Mouse (Mus musculus): ENCODE results near the gene Sergef. TPM values are rescaled to one million over a fixed set of nuclear protein-coding genes. Genes with fewer than 3 reads are reported as not detected.
A peak's percentile ranks its signal among the peaks of the same experiment; 100 is the strongest.

Sergef gene
- polyA plus RNA-seq, 1 experiment from 2014 or later: 12.3 TPM

- ATAC-seq (ENCODE audit: low read depth) (no peak), DNase-seq (ENCODE audit: low spot score) (no peak)
- Histone ChIP-seq H3K4me2 (ENCODE audit: low read depth, low read length) (no peak overlapping the region), H3K4me1 (ENCODE audit: control insufficient read depth, insufficient read depth, low read length) (no peaks in the 10 kb centered on the region), H3K27ac (replicated peaks; ENCODE audit: low read depth, low read length) (no peak overlapping the region), H3K4me3 (ENCODE audit: low read depth, low read length) (no peak overlapping the region), H3K9me3 (ENCODE audit: control insufficient read depth, low read length) (no peaks in the 10 kb centered on the region), H3K27me3 (replicated peaks; ENCODE audit: control insufficient read depth, insufficient read depth, low read length) (no peaks in the 10 kb centered on the region), H3K36me3 (ENCODE audit: control insufficient read depth, insufficient read depth, low read length) (no peaks in the 10 kb centered on the region; the same call in 1 of the 2 replicates), H3K9ac (ENCODE audit: low read depth, low read length) (no peak overlapping the region)
- 68% methylated on average over 6 of the region's 6 CpGs for WGBS
Measured at GRCm38 (mm10) chr7:46612421-46612937, 27.1 kb downstream of the Sergef start.

- no peaks in the 10 kb centered on the region for H3K4me1 ChIP-seq (ENCODE audit: control insufficient read depth, insufficient read depth, low read length)
- 69% methylated on average over 9 of the region's 9 CpGs for WGBS
- no peak overlapping the region for H3K4me2 ChIP-seq (ENCODE audit: low read depth, low read length)
- H3K9me3 ChIP-seq (ENCODE audit: control insufficient read depth, low read length): no peaks in the 10 kb centered on the region
- H3K27me3 ChIP-seq (replicated peaks; ENCODE audit: control insufficient read depth, insufficient read depth, low read length): no peaks in the 10 kb centered on the region
- H3K9ac ChIP-seq (ENCODE audit: low read depth, low read length): no peak overlapping the region
- peak; percentile 69 for DNase-seq (ENCODE audit: low spot score)
- ATAC-seq (ENCODE audit: low read depth): no peak; the same call in 1 of the 2 replicates
- no peak overlapping the region for H3K27ac ChIP-seq (replicated peaks; ENCODE audit: low read depth, low read length)
- H3K36me3 ChIP-seq (ENCODE audit: control insufficient read depth, insufficient read depth, low read length): no peaks in the 10 kb centered on the region; the same call in 1 of the 2 replicates
- no peak overlapping the region for H3K4me3 ChIP-seq (ENCODE audit: low read depth, low read length)
Measured at GRCm38 (mm10) chr7:46611970-46612369, 27.6 kb downstream of the Sergef start.

- no peak overlapping the region for H3K9ac ChIP-seq (ENCODE audit: low read depth, low read length)
- DNase-seq (ENCODE audit: low spot score) (no peak), ATAC-seq (ENCODE audit: low read depth) (no peak)
- no peak overlapping the region for H3K27ac ChIP-seq (replicated peaks; ENCODE audit: low read depth, low read length)
- H3K4me1 ChIP-seq (ENCODE audit: control insufficient read depth, insufficient read depth, low read length): no peaks in the 10 kb centered on the region
- no peaks in the 10 kb centered on the region; the same call in 1 of the 2 replicates for H3K36me3 ChIP-seq (ENCODE audit: control insufficient read depth, insufficient read depth, low read length)
- whole genome bisulfite sequencing: 93% methylated on average over 4 of the region's 4 CpGs
- no peak overlapping the region for H3K4me3 ChIP-seq (ENCODE audit: low read depth, low read length)
- no peaks in the 10 kb centered on the region for H3K9me3 ChIP-seq (ENCODE audit: control insufficient read depth, low read length)
- no peaks in the 10 kb centered on the region for H3K27me3 ChIP-seq (replicated peaks; ENCODE audit: control insufficient read depth, insufficient read depth, low read length)
- H3K4me2 ChIP-seq (ENCODE audit: low read depth, low read length): no peak overlapping the region
Measured at GRCm38 (mm10) chr7:46609317-46609716, 30.3 kb downstream of the Sergef start.

GRCm38 (mm10) chr7:46607428-46608055 lies 32.1 kb downstream of the Sergef start:
- Histone ChIP-seq H3K27me3 (replicated peaks; ENCODE audit: control insufficient read depth, insufficient read depth, low read length) (no peaks in the 10 kb centered on the region), H3K27ac (replicated peaks; ENCODE audit: low read depth, low read length) (no peak overlapping the region), H3K9ac (ENCODE audit: low read depth, low read length) (no peak overlapping the region), H3K9me3 (ENCODE audit: control insufficient read depth, low read length) (no peaks in the 10 kb centered on the region), H3K4me2 (ENCODE audit: low read depth, low read length) (no peak overlapping the region), H3K4me3 (ENCODE audit: low read depth, low read length) (no peak overlapping the region), H3K4me1 (ENCODE audit: control insufficient read depth, insufficient read depth, low read length) (no peaks in the 10 kb centered on the region), H3K36me3 (ENCODE audit: control insufficient read depth, insufficient read depth, low read length) (no peaks in the 10 kb centered on the region; the same call in 1 of the 2 replicates)
- 52% methylated on average over 11 of the region's 11 CpGs for WGBS
- ATAC-seq (ENCODE audit: low read depth) (peak; percentile 66), DNase-seq (ENCODE audit: low spot score) (peak; percentile 80)

GRCm38 (mm10) chr7:46607031-46607426 lies 32.6 kb downstream of the Sergef start:
- DNase-seq (ENCODE audit: low spot score) (no peak), ATAC-seq (ENCODE audit: low read depth) (no peak)
- Histone ChIP-seq H3K4me1 (ENCODE audit: control insufficient read depth, insufficient read depth, low read length) (no peaks in the 10 kb centered on the region), H3K9me3 (ENCODE audit: control insufficient read depth, low read length) (no peaks in the 10 kb centered on the region), H3K9ac (ENCODE audit: low read depth, low read length) (no peak overlapping the region), H3K27ac (replicated peaks; ENCODE audit: low read depth, low read length) (no peak overlapping the region), H3K36me3 (ENCODE audit: control insufficient read depth, insufficient read depth, low read length) (no peaks in the 10 kb centered on the region; the same call in 1 of the 2 replicates), H3K4me3 (ENCODE audit: low read depth, low read length) (no peak overlapping the region), H3K4me2 (ENCODE audit: low read depth, low read length) (no peak overlapping the region), H3K27me3 (replicated peaks; ENCODE audit: control insufficient read depth, insufficient read depth, low read length) (no peaks in the 10 kb centered on the region)
- 59% methylated on average over 8 of the region's 8 CpGs for WGBS

- 69% methylated on average over 7 of the region's 7 CpGs for WGBS
- DNase-seq (ENCODE audit: low spot score) (peak; percentile 72), ATAC-seq (ENCODE audit: low read depth) (peak; percentile 53)
- H3K4me1 ChIP-seq (ENCODE audit: control insufficient read depth, insufficient read depth, low read length): no peaks in the 10 kb centered on the region
- no peaks in the 10 kb centered on the region for H3K9me3 ChIP-seq (ENCODE audit: control insufficient read depth, low read length)
- no peak overlapping the region for H3K27ac ChIP-seq (replicated peaks; ENCODE audit: low read depth, low read length)
- H3K4me3 ChIP-seq (ENCODE audit: low read depth, low read length): no peak overlapping the region
- H3K9ac ChIP-seq (ENCODE audit: low read depth, low read length): no peak overlapping the region
- no peaks in the 10 kb centered on the region; the same call in 1 of the 2 replicates for H3K36me3 ChIP-seq (ENCODE audit: control insufficient read depth, insufficient read depth, low read length)
- H3K4me2 ChIP-seq (ENCODE audit: low read depth, low read length): no peak overlapping the region
- no peaks in the 10 kb centered on the region for H3K27me3 ChIP-seq (replicated peaks; ENCODE audit: control insufficient read depth, insufficient read depth, low read length)
Measured at GRCm38 (mm10) chr7:46606391-46607030, 33.1 kb downstream of the Sergef start.

- Histone ChIP-seq H3K4me2 (ENCODE audit: low read depth, low read length) (no peak overlapping the region), H3K36me3 (ENCODE audit: control insufficient read depth, insufficient read depth, low read length) (no peaks in the 10 kb centered on the region), H3K4me3 (ENCODE audit: low read depth, low read length) (no peak overlapping the region), H3K9ac (ENCODE audit: low read depth, low read length) (no peak overlapping the region), H3K27ac (replicated peaks; ENCODE audit: low read depth, low read length) (no peak overlapping the region), H3K9me3 (ENCODE audit: control insufficient read depth, low read length) (no peaks in the 10 kb centered on the region), H3K4me1 (ENCODE audit: control insufficient read depth, insufficient read depth, low read length) (no peaks in the 10 kb centered on the region), H3K27me3 (replicated peaks; ENCODE audit: control insufficient read depth, insufficient read depth, low read length) (no peaks in the 10 kb centered on the region)
- 82% methylated on average over 7 of the region's 7 CpGs for WGBS
- no peak for DNase-seq (ENCODE audit: low spot score)
- no peak for ATAC-seq (ENCODE audit: low read depth)
Measured at GRCm38 (mm10) chr7:46603051-46603450, 36.6 kb downstream of the Sergef start.

- H3K4me3 ChIP-seq (ENCODE audit: low read depth, low read length): no peak overlapping the region
- no peaks in the 10 kb centered on the region for H3K36me3 ChIP-seq (ENCODE audit: control insufficient read depth, insufficient read depth, low read length)
- H3K4me1 ChIP-seq (ENCODE audit: control insufficient read depth, insufficient read depth, low read length): no peaks in the 10 kb centered on the region
- 50% methylated on average over 4 of the region's 4 CpGs for WGBS
- no peaks in the 10 kb centered on the region for H3K27me3 ChIP-seq (replicated peaks; ENCODE audit: control insufficient read depth, insufficient read depth, low read length)
- no peak overlapping the region for H3K27ac ChIP-seq (replicated peaks; ENCODE audit: low read depth, low read length)
- ATAC-seq (ENCODE audit: low read depth) (peak; percentile 84; the same call in 1 of the 2 replicates), DNase-seq (ENCODE audit: low spot score) (peak; percentile 81)
- H3K9me3 ChIP-seq (ENCODE audit: control insufficient read depth, low read length): no peaks in the 10 kb centered on the region
- no peak overlapping the region for H3K4me2 ChIP-seq (ENCODE audit: low read depth, low read length)
- no peak overlapping the region for H3K9ac ChIP-seq (ENCODE audit: low read depth, low read length)
Measured at GRCm38 (mm10) chr7:46602079-46602478, 37.5 kb downstream of the Sergef start.

All from embryonic facial prominence, embryonic 14.5 days (tissue).